8 mouse cellular contexts compared by ENCODE assay signal in the genomic region with DNA sequence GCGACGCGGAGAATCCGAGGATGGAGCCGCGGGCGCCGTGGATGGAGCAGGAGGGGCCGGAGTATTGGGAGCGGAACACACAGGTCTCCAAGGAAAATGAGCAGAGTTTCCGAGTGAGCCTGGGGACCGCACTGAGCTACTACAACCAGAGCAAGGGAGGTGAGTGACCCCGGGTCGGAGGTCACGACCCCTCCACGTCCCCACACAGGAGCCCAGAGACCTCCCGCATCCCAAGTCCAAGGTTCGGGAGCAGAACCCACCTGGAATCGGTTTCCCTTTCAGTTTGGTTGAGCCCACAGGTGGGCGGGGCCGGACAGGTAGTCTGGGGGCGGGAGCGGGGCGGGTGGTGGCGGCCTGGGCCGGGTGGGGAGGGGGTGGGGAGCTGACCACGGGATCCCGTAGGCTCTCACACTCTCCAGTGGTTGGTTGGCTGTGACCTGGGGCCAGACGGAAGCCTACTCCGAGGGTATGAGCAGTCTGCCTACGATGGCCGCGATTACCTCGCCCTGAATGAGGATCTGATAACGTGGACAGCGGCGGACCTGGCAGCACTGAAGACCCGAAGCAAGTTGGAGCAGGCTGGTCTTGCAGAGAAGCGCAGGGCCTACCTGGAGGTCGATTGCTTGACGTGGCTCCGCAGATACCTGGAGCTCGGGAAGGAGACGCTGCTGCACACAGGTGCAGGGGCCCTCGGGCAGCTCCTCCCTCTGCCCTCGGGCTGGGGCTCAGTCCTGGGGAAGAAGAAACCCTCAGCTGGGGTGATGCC. TPM values are rescaled to one million over a fixed set of nuclear protein-coding genes. Genes with fewer than 3 reads are reported as not detected.
A peak's percentile ranks its signal among the peaks of the same experiment; 100 is the strongest.
DNase-seq lines count a peak whose midpoint lies in the region; ATAC-seq and TF ChIP-seq lines count a peak whose summit lies in the region.

No protein-coding gene starts in this region.

- no peaks in the 10 kb centered on the region for H3K9me3 ChIP-seq in forebrain, embryonic 15.5 days

- intact Hi-C loops in left cerebral cortex, postnatal 25 days (cut with DNase I): no loop called here
- intact Hi-C loops in gastrocnemius, postnatal 14 days (cut with DNase I; ENCODE audit: low total_unique reads): no loop called here

- peak overlapping the region; percentile 40 for H3K9ac ChIP-seq in forebrain, embryonic 15.5 days (replicated peaks)

- H3K4me3 ChIP-seq in spleen, adult 2 months (ENCODE audit: extremely low read depth, insufficient read depth, insufficient read length): peak overlapping the region; percentile 68
- peak overlapping the region; percentile 43 for H3K4me3 ChIP-seq in forebrain, embryonic 15.5 days

- DNase-seq in spleen, adult 2 months (ENCODE audit: low read depth in 1 of 2, low spot score in 2 of 2): peak in 1 of 2 experiments; percentile 4
- no peak for DNase-seq in spleen, postnatal 14 days (ENCODE audit: low spot score in 2 of 2)
- DNase-seq in kidney, postnatal 25 days: peak; percentile 10 to 51
- DNase-seq in lung, postnatal 4 days: peak; percentile 34 to 50
- peak; percentile 44 for DNase-seq in thymus, postnatal 14 days
- no peak for DNase-seq in left cerebral cortex, postnatal 25 days (ENCODE audit: low spot score in 2 of 2)
- no peak for DNase-seq in gastrocnemius, postnatal 14 days

- H3K4me2 ChIP-seq in forebrain, embryonic 15.5 days (replicated peaks): peak overlapping the region; percentile 84

- peaks cover 5% of the 10 kb centered on the region for H3K4me1 ChIP-seq in spleen, adult 2 months (ENCODE audit: control insufficient read depth, insufficient read depth, insufficient read length)
- H3K4me1 ChIP-seq in forebrain, embryonic 15.5 days: peaks cover 12% of the 10 kb centered on the region

- no peak for TF ChIP-seq POLR2A in spleen, adult 2 months (IDR thresholded peaks at IDR 0.05; ENCODE audit: low read depth, low read length)

- no peak overlapping the region for H3K27ac ChIP-seq in spleen, adult 2 months (ENCODE audit: insufficient read depth, low read length)
- no peak overlapping the region for H3K27ac ChIP-seq in forebrain, embryonic 15.5 days (replicated peaks)

- H3K36me3 ChIP-seq in spleen, adult 2 months (ENCODE audit: control insufficient read depth, insufficient read depth, low read length): no peaks in the 10 kb centered on the region
- no peaks in the 10 kb centered on the region for H3K36me3 ChIP-seq in forebrain, embryonic 15.5 days

- ATAC-seq in forebrain, embryonic 15.5 days (replicated peaks): no peak

- TF ChIP-seq CTCF in spleen, adult 2 months (IDR thresholded peaks at IDR 0.05; ENCODE audit: extremely low read depth, insufficient read depth, insufficient read length, insufficient replicate concordance): no peak

- WGBS in spleen, adult 2 months: 4% methylated on average over 45 of the region's 46 CpGs
- 2% methylated on average over 46 of the region's 46 CpGs for WGBS in forebrain, embryonic 15.5 days

- H3K27me3 ChIP-seq in spleen, adult 2 months (ENCODE audit: control insufficient read depth, insufficient read depth, low read length): peaks cover 11% of the 10 kb centered on the region
- peaks cover 46% of the 10 kb centered on the region for H3K27me3 ChIP-seq in forebrain, embryonic 15.5 days

RNA-seq across cellular contexts. Expression of a gene that starts 0.9 kb away (rescaled TPM):
- polyA plus RNA-seq in spleen, adult 2 months (2012; rRNA removed): 0.48 and 0.58 TPM in 2 replicates
- 1.1 and 1.2 TPM in 2 replicates for polyA plus RNA-seq in forebrain, embryonic 15.5 days (2015; fragmentation: Nextera tagmentation; extraction: Ambion mirVana)
- under 1 TPM; 0.30 to 0.78 TPM for total RNA-seq in left cerebral cortex, postnatal 25 days (2021)
- under 1 TPM; 0.33 to 0.58 TPM for total RNA-seq in gastrocnemius, postnatal 14 days (2021)

RNA-seq across cellular contexts. Expression of a gene that starts 22.7 kb away (rescaled TPM):
- polyA plus RNA-seq in spleen, adult 2 months (2012; rRNA removed): not detected in 2 replicates
- 0.27 and 0.32 TPM in 2 replicates for polyA plus RNA-seq in forebrain, embryonic 15.5 days (2015; fragmentation: Nextera tagmentation; extraction: Ambion mirVana)
- total RNA-seq in left cerebral cortex, postnatal 25 days (2021): under 1 TPM; 0.39 to 0.96 TPM
- under 1 TPM; 0.18 to 0.47 TPM for total RNA-seq in gastrocnemius, postnatal 14 days (2021)

RNA-seq across cellular contexts. Expression of a gene that starts 36.5 kb away (rescaled TPM):
- polyA plus RNA-seq in spleen, adult 2 months (2012; rRNA removed): 249 and 304 TPM in 2 replicates
- polyA plus RNA-seq in forebrain, embryonic 15.5 days (2015; fragmentation: Nextera tagmentation; extraction: Ambion mirVana): 0.73 and 0.80 TPM in 2 replicates
- 1 to 10 TPM; 1.4 to 1.9 TPM for total RNA-seq in left cerebral cortex, postnatal 25 days (2021)
- 1 to 10 TPM; 3.0 to 4.1 TPM for total RNA-seq in gastrocnemius, postnatal 14 days (2021)

Comparison
In these comparisons a context has a peak if more than half of its experiments do, and no peak if none do; other contexts are left out.
1. DNase-seq: peak in kidney, postnatal 25 days (2 of 2), lung, postnatal 4 days (2 of 2) and thymus, postnatal 14 days (single experiment); none in spleen, postnatal 14 days (0 of 2), left cerebral cortex, postnatal 25 days (0 of 2) and gastrocnemius, postnatal 14 days (single experiment).